Mouse (Mus musculus): ENCODE data around the gene Phf6.
"Not testable (repeated sequence)": the region's sequence is repeated elsewhere in the genome, so short reads cannot be mapped to it uniquely, and the experiment has no call there.

Gene Phf6

DNA sequence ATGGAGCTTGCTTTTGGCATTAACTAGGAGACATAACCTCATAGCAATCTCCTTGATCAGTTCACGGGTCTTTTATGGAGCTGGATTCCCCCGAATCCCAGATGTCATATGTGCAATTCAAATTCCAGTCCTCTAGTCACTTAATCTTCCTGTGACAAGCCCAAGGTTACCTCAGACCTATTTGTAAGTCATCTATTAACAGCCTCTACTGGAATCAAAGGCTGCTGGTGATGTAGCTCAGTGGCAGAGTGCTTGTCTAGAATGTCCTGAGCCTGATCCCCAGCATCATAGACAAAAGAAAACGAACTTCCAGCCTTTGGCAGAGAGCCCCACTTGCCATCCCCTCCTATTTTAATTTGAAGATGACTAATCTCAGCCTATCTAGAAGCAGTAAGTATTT is 69.3 kb downstream of the Phf6 start:
- DNase-seq = no peak

DNA sequence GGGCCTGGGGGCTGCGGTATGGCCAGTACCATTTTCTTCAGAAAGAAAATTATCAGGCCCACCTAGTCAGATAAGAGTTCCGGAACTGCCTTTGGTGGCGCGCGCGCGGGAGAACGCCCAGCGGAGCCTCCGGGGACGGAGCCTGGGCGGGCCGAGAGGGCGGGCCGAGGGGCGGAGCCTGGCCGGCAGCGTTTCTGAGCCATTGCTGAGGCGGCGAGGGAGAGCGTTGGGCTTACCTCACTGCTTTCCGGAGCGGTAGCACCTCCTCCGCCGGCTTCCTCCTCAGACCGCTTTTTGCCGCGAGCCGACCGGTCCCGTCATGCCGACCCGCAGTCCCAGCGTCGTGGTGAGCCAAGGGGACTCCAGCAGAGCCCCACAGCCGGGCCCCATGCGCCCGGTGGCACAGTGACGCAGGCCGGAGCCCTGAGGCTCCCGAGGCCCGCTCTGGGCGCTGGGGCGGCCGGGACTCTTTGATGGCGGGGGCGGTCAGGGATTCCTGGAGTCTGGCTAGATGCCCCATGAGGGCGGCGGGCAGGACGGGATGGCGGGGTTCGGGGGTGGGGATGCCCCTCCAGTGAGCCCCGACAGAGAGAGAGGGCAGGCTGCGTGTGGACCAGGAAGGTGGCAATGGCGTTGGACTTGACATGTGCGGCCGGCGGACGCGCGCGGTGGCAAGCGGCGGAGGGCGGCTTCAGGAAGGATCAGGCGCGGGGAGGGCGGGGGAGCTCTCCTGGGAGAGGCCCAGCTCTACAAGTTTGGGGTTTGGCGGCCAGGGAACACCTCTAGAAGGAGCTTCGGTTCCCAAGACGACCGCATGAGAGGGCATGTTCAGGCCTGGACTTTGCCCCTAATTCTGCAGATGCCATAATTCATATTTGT is 76.1 kb downstream of the Phf6 start, which contains the start of gene Hprt:
Gene Hprt (plus strand): TSS at position 233 of the 879 bp plus-strand sequence.
- DNase-seq = peak; percentile 85

DNA sequence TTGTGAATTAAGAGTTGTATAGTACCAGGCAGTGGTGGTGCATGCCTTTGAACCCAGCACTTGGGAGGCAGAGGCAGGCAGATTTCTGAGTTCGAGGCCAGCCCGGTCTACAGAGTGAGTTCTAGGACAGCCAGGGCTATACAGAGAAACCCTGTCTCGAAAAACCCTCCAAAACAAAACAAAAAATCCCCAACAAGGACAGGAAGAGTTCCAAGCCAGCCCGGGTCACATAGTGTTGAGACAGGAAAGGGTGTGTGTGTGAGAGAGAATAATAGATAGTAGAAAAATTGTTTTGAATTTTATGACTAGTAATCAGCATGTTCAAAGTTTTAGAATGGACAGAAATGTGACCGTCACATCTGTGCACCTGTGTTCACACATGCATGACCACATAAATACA is 82.7 kb downstream of the Phf6 start:
- not testable (repeated sequence) for DNase-seq

DNA sequence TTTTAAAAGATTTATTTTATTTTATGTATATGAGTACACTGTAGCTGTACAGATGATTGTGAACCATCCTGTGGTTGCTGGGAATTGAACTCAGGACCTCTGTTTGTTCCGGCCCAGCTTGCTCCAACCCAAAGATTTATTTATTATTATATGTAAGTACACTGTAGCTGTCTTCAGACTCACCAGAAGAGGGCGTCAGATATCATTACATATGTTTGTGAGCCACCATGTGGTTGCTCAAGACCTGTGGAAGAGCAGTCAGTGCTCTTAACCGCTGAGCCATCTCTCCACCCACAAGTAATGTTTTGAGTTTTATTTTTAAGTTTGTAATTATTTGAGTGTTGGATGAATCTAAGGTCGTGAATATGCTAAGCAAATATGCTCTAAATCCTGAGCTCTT is 92.8 kb downstream of the Phf6 start:
- DNase-seq = not testable (repeated sequence)

DNA sequence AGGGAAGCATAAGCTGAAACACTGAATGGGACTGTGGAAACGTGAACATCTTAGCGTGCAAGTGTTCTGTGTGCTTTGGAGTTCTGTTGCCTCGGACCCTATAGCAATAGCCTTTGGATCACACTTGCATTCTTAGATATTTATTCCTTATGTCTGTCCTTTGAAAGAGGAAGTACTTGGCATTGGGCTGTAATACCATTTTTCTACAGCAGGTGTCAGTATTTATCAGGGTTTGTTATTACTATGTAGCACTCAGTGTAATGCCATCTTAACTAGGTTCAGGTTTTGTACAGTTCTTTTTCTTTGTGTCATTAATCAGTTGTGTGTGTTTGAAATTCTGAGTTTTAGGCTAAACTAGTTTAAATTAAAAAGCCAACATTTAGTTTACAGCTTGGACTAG is 94.0 kb downstream of the Phf6 start:
- peak; percentile 3 for DNase-seq
